Mouse (Mus musculus) C2C12 (cell line): Measurements from ENCODE around the gene Gatd1. TPM values are rescaled to one million over a fixed set of nuclear protein-coding genes. Genes with fewer than 3 reads are reported as not detected.

ENCODE experiments used
- H3K27me3 ChIP-seq: one replicate; pipeline ENCODE4 v1.6.1; 2011; ENCODE audit not compliant: control insufficient read depth, insufficient read depth, insufficient read length
- H3K36me3 ChIP-seq: one replicate; pipeline ENCODE4 v1.6.1; 2011; ENCODE audit not compliant: control insufficient read depth, insufficient read depth
- H3K4me3 ChIP-seq: one replicate; pipeline ENCODE4 v1.5.1; 2011; ENCODE audit warnings: mild to moderate bottlenecking, control low read depth; ENCODE audit not compliant: poor library complexity, insufficient read depth, severe bottlenecking
- H3K79me2 ChIP-seq: one replicate; pipeline ENCODE4 v1.6.1; 2011; ENCODE audit not compliant: control insufficient read depth, insufficient read depth
- H3K79me3 ChIP-seq: one replicate; pipeline ENCODE4 v1.6.1; 2011; ENCODE audit warnings: low read depth, control low read depth
- H3ac ChIP-seq: one replicate; pipeline ENCODE3; 2011; ENCODE audit warnings: low read depth; ENCODE audit not compliant: control insufficient read depth, insufficient read length
- CEBPB ChIP-seq: IDR thresholded peaks from one replicate; pipeline ENCODE4 v1.6.1; 2011; ENCODE audit warnings: low read depth, mild to moderate bottlenecking, control low read depth, moderate library complexity
- CTCF ChIP-seq: IDR thresholded peaks from one replicate; pipeline ENCODE4 v1.5.1; 2011; ENCODE audit not compliant: control insufficient read depth, insufficient read depth, insufficient read length
- FOSL1 ChIP-seq: IDR thresholded peaks from one replicate; pipeline ENCODE4 v1.8.0; 2011; ENCODE audit warnings: mild to moderate bottlenecking, low read length; ENCODE audit not compliant: poor library complexity, insufficient read depth, severe bottlenecking
- MAX ChIP-seq: IDR thresholded peaks from one replicate; pipeline ENCODE4 v1.6.1; 2011; ENCODE audit warnings: mild to moderate bottlenecking, control low read depth
- MYOD1 ChIP-seq: IDR thresholded peaks from one replicate; pipeline ENCODE4 v1.6.1; 2011; ENCODE audit warnings: low read depth; ENCODE audit not compliant: control insufficient read depth, insufficient read length
- MYOG ChIP-seq: IDR thresholded peaks from one replicate; pipeline ENCODE4 v1.6.1; 2011; ENCODE audit not compliant: control insufficient read depth, insufficient read length; ENCODE audit errors: extremely low read depth
- USF1 ChIP-seq: IDR thresholded peaks from one replicate; pipeline ENCODE4 v1.6.1; 2011; ENCODE audit warnings: low read depth, mild to moderate bottlenecking, control low read depth, moderate library complexity
- polyA plus RNA-seq: library from polyadenylated mRNA; unstranded; fragments of >200 nt; fragmentation: generic; extraction: Trizol; gene quantifications from one replicate; pipeline ENCODE4 v1.2.1, GENCODE M21; 2012; ENCODE audit warnings: missing spikeins

The Gatd1 gene
- polyA plus RNA-seq, 1 experiment = 14.9 TPM

DNA sequence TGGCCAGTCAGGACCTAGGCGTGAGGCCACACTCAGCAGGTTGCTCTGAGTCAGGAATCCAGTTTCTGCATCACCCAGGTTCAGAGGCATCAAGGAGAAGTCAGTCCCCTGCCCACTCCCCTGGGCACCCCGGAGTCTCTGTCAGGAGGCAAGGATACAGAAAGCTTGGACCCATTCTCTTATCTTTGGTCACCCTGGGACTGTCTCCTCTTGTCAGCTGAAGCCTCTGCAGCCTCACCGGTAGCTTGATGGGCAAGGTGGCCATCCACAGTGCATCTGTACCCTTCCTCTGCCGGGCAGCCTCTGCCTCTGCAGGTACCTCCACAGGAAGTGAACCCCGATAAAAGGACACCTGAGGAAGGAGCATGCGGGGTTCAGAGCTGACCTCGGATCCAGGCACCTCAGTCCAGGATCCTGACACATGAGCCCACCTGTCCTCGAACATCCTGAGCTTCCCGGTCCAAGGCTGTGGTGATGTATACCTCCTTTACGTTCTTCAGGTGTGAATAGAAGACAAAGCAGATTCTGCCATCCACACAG is 25.3 kb upstream of the Gatd1 start:
- no peak overlapping the region for H3K4me3 ChIP-seq
- H3K36me3 ChIP-seq = peaks cover 31% of the 10 kb centered on the region
- H3ac ChIP-seq = no peak overlapping the region
- peaks cover 7% of the 10 kb centered on the region for H3K79me3 ChIP-seq
- H3K79me2 ChIP-seq = peaks cover 54% of the 10 kb centered on the region
- TF ChIP-seq MYOD1 (no peak), MAX (no peak), CEBPB (no peak), CTCF (no peak), MYOG (no peak), USF1 (no peak), FOSL1 (no peak)
- no peaks in the 10 kb centered on the region for H3K27me3 ChIP-seq

DNA sequence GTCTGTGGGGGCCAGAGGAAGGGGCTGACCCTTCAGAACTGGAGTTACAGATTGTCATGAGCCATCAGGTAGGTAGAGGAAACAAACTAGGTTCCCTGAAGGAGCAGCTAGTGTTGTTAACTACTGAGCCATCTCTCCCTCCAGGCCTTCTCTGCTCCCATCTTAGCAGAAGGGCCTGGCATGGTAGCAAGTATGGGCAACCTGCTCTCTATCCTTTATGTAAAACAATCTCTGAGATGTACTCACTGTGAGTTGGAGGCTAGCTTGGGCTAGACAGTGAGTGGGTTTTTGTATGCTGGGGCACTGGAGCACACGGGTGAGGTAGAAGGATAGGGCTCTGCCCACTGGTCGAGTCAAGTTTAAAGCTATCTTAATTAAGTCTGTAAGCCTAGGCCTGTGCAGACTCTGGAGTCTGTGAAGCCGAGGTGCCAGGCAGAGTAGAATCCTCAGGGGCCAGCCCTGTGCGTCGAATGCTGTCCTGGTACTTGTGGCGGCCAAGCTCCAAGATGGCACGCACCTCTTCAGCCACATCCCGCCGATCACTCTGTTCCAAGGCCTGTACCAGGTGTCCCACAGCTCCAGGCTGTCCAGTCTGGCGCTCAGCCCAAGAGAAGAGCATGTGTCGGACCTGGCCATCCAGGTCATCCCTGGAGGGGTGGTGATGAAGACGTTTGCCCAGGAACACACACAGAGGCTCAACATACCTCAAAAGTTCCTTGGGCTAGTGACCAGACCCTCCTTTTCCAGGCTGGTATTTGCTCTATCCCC is 24.4 kb upstream of the Gatd1 start:
- peaks cover 36% of the 10 kb centered on the region for H3K36me3 ChIP-seq
- peaks cover 54% of the 10 kb centered on the region for H3K79me2 ChIP-seq
- H3K4me3 ChIP-seq = no peak overlapping the region
- TF ChIP-seq MAX (no peak), MYOG (no peak), FOSL1 (no peak), USF1 (no peak), CTCF (no peak), CEBPB (no peak), MYOD1 (no peak)
- no peaks in the 10 kb centered on the region for H3K27me3 ChIP-seq
- H3K79me3 ChIP-seq = peaks cover 7% of the 10 kb centered on the region
- H3ac ChIP-seq = no peak overlapping the region

DNA sequence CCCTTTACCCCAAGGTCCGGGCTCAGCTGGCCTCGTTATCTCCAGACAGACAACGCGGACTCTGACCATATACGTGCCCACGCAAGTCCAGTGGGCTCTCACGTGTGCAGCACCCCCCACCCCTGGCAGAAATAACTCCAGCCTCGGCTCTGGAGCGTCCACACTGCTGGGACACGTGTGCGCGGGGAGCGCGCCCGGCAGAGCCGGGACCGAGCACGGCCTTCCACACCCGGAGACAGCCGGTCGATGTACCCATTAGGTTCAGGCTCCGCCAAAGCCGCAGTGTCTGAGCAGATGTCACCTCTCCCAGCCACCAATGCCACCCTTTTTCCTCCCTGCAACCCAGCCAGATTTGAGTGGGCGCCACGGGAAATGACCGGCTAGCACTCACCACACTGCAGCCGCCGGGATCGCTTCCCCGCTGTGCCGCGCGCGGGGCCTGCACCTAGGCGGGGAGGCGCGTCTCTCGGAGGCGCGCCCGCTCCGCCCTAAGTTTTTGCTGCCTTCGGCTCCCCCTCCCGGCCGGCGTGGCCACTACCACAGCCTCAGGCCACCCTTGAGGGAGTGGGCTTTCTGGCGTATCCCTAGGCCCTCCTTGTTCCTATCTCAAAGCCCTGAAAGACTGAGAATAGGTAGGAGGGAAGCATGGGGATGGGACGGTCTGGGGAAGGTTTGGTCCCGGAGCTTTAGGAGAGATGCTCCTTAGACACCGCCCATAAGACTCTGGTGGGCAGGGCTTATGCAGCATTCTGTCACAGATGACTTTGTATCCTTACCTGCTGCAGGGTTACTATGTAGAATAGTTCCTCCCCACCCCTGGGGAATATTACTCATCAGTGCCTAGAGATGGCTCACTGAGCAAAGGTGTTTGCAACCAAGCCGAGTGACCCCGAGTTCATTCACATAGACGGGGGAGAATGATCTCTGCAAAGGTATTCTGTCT is 23.5 kb upstream of the Gatd1 start, which contains the start of gene Slc25a22:
Gene Slc25a22 (minus strand): TSS at position 715 of the 943 bp plus-strand sequence.
- Histone ChIP-seq H3K27me3 (no peaks in the 10 kb centered on the region), H3K79me2 (peaks cover 47% of the 10 kb centered on the region), H3K4me3 (peak within 1 kb of the TSS; percentile 46), H3ac (peak within 1 kb of the TSS; percentile 74), H3K79me3 (peaks cover 7% of the 10 kb centered on the region), H3K36me3 (peaks cover 36% of the 10 kb centered on the region)
- TF ChIP-seq MAX (peak; percentile 53), USF1 (no peak), CTCF (peak; percentile 70), FOSL1 (no peak)

DNA sequence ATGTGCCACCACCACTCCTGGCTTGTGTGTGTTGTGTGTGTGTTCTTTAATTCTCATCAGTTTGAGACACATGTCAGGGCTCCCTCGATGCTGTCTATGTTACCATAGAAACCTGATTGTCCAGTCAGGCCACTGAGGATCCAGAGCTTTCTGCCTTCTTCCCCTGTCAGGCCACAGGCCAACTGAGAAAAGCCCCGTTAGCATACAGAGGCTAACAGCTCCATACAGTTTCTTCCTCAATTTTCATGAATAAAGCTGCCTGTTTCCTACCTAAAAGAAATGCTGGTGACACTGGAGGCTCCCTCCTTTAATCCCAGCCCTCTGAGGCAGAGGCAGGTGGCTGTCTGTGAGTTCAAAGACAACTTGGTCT is 22.6 kb upstream of the Gatd1 start:
- H3ac ChIP-seq = no peak overlapping the region
- peak overlapping the region; percentile 46 for H3K4me3 ChIP-seq
- peaks cover 37% of the 10 kb centered on the region for H3K79me2 ChIP-seq
- TF ChIP-seq MYOD1 (no peak), MAX (no peak), CTCF (no peak), CEBPB (no peak), USF1 (no peak), FOSL1 (no peak), MYOG (no peak)
- H3K36me3 ChIP-seq = peaks cover 36% of the 10 kb centered on the region
- H3K79me3 ChIP-seq = peaks cover 7% of the 10 kb centered on the region
- H3K27me3 ChIP-seq = no peaks in the 10 kb centered on the region

DNA sequence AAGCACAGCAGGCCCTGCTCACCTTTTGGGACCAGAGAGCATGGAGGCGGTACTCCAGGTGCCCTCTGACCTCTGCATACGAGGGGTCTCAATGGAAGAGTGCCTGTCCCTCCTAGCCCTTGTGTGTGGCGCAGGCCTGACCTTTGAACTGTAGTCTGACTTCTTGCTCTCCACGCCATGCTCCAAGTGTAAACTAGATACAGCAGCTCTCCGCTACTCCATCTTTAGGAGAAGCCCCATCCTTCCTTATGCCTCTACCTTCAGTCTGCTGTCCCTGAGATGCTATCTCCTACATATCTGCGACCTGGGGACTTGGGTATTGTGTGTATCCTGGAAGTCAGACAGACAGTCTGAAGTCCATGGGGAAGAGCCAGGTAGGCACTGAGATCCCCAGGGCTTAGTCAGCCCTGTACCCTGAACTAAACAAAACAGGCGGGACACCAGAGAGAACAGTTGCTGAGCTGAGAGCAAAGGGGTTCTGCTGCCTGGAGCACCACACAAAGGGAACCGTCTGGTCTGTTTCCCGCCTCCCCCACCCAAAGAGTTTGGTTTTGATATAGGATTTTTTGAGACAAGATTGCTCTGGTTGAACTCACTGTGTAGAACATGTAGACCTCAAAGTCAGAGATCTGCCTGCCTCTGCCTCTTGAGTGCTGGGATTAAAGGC is 22.1 kb upstream of the Gatd1 start:
- H3K79me3 ChIP-seq = peaks cover 7% of the 10 kb centered on the region
- no peak overlapping the region for H3ac ChIP-seq
- TF ChIP-seq MYOG = no peak
- no peak for TF ChIP-seq MYOD1
- TF ChIP-seq CTCF = no peak
- TF ChIP-seq USF1 = no peak
- H3K36me3 ChIP-seq = peaks cover 31% of the 10 kb centered on the region
- peak overlapping the region; percentile 11 for H3K4me3 ChIP-seq
- H3K27me3 ChIP-seq = no peaks in the 10 kb centered on the region
- H3K79me2 ChIP-seq = peaks cover 32% of the 10 kb centered on the region
